Mouse (Mus musculus) intestine, embryonic 16.5 days (tissue): ENCODE measurements around the gene Arhgap45. TPM values are rescaled to one million over a fixed set of nuclear protein-coding genes. Genes with fewer than 3 reads are reported as not detected.
A peak's percentile ranks its signal among the peaks of the same experiment; 100 is the strongest.

Source experiments
- ATAC-seq: fragments of 200-750 bp; cut with Nextera tagmentation; 2 replicates; pipeline ENCODE4 v1.8.0; 2017; ENCODE audit warnings: moderate TSS enrichment, moderate library complexity
- H3K27ac ChIP-seq: fragments of 300-500 bp; sonication (generic); 2 replicates; pipeline ENCODE4 v1.5.1; 2014; ENCODE audit warnings: mild to moderate bottlenecking, low read length
- H3K27me3 ChIP-seq: fragments of 300-500 bp; sonication (generic); replicated peaks from 2 replicates; pipeline ENCODE4 v1.6.1; 2014; ENCODE audit warnings: low read length, control low read depth, mixed read lengths; ENCODE audit not compliant: control insufficient read depth, insufficient read depth
- H3K36me3 ChIP-seq: fragments of 300-500 bp; sonication (generic); 2 replicates; pipeline ENCODE4 v1.6.1; 2014; ENCODE audit warnings: low read length, control low read depth; ENCODE audit not compliant: control insufficient read depth, insufficient read depth
- H3K4me1 ChIP-seq: fragments of 300-500 bp; sonication (generic); 2 replicates; pipeline ENCODE4 v1.6.1; 2014; ENCODE audit warnings: low read length, control low read depth, mixed read lengths; ENCODE audit not compliant: control insufficient read depth, insufficient read depth
- H3K4me2 ChIP-seq: fragments of 300-500 bp; sonication (generic); 2 replicates; pipeline ENCODE4 v1.6.1; 2014; ENCODE audit warnings: low read depth, low read length, control low read depth
- H3K4me3 ChIP-seq: fragments of 300-500 bp; sonication (generic); 2 replicates; pipeline ENCODE4 v1.5.1; 2014; ENCODE audit warnings: mild to moderate bottlenecking, low read length
- H3K9ac ChIP-seq: fragments of 300-500 bp; sonication (generic); 2 replicates; pipeline ENCODE4 v1.6.1; 2014; ENCODE audit warnings: low read depth, low read length
- H3K9me3 ChIP-seq: fragments of 300-500 bp; sonication (generic); 2 replicates; pipeline ENCODE4 v1.6.1; 2016; ENCODE audit warnings: low read length, control low read depth; ENCODE audit not compliant: control insufficient read depth
- WGBS: fragments of 180-500 bp; shearing (Covaris S2); extraction: QIAGEN DNeasy Blood & Tissue Kit; methylation state at CpG from one replicate; pipeline ENCODE4 v1.1.7; 2014; 5-methylcytosine and 5-hydroxymethylcytosine counted together
- polyA plus RNA-seq: library from polyadenylated mRNA; unstranded; fragments of >200 nt; fragmentation: Nextera tagmentation; extraction: Ambion mirVana; gene quantifications from 2 replicates; pipeline ENCODE4 v1.2.1, GENCODE M21; 2015

Gene Arhgap45
- polyA plus RNA-seq, 1 experiment from 2014 or later = 7.3 TPM

DNA sequence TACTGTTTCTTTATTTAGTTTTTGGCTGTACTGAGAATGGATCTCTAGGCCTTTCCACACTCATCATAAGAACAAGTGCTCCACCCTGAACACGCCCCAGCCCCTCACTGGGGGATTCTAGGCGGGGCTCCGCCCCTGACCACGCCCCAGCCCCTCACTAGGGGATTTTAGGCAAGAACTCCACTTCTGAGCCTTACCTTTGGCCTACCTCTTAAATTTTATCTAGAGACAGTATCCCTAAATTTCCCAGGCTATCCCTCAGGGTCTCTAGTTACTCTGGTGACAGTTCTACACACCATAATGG, 8.5 kb downstream of the Arhgap45 start:
- H3K4me2 ChIP-seq = no peak overlapping the region
- no peak overlapping the region for H3K9ac ChIP-seq
- 59% methylated on average over 4 of the region's 4 CpGs for WGBS
- no peak overlapping the region for H3K27ac ChIP-seq
- no peaks in the 10 kb centered on the region for H3K27me3 ChIP-seq
- H3K4me3 ChIP-seq = no peak overlapping the region
- H3K36me3 ChIP-seq = no peaks in the 10 kb centered on the region
- peaks cover 17% of the 10 kb centered on the region for H3K4me1 ChIP-seq
- H3K9me3 ChIP-seq = no peaks in the 10 kb centered on the region
- ATAC-seq = no peak

DNA sequence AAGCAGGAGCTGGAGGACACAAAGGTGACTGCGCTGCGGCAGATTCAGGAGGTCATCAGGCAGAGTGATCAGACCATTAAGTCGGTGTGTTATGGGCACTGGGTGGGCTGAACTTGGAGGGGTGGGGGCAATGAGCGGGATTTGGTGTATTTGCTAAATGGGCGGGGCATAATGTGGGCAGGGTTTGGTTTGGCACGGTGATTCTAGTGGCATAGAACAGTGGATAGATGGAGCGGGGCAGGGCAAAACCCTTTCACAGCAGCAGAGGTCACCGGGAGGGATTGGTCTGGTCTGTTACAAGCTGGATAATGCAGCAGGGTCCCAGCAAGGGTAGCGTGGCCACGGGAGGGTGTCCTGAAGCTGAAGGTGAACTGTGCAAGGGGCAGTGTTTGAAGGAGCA, 9.0 kb downstream of the Arhgap45 start:
- H3K27ac ChIP-seq = no peak overlapping the region
- no peak overlapping the region for H3K4me2 ChIP-seq
- 69% methylated on average over 10 of the region's 10 CpGs for WGBS
- no peak overlapping the region for H3K4me3 ChIP-seq
- no peaks in the 10 kb centered on the region for H3K9me3 ChIP-seq
- no peaks in the 10 kb centered on the region for H3K36me3 ChIP-seq
- H3K27me3 ChIP-seq = no peaks in the 10 kb centered on the region
- peak overlapping the region; percentile 17; the same call in 1 of the 2 replicates for H3K9ac ChIP-seq
- ATAC-seq = no peak; the same call in 1 of the 2 replicates
- peaks cover 16% of the 10 kb centered on the region for H3K4me1 ChIP-seq

DNA sequence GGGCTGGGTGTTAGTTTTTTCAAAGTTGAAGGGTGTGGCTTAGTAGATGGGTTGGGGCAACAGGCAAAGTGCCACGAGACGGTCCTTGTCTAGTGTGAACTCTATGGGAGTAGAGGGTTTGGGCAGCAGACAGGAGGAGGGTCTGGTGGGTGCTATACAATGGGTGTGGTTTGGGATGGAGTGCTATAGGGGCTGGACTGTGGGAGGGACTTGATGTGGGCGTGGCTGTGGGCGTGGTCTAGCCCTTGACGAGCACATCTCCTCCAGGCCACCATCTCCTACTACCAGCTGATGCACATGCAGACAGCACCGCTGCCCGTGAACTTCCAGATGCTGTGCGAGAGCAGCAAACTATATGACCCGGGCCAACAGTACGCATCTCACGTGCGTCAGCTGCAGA, 9.4 kb downstream of the Arhgap45 start:
- Histone ChIP-seq H3K4me3 (no peak overlapping the region), H3K4me1 (peaks cover 13% of the 10 kb centered on the region), H3K9ac (peak overlapping the region; percentile 17; the same call in 1 of the 2 replicates), H3K9me3 (no peaks in the 10 kb centered on the region), H3K4me2 (no peak overlapping the region), H3K36me3 (no peaks in the 10 kb centered on the region), H3K27ac (no peak overlapping the region), H3K27me3 (no peaks in the 10 kb centered on the region)
- WGBS = 57% methylated on average over 12 of the region's 12 CpGs
- peak; percentile 26; the same call in 1 of the 2 replicates for ATAC-seq

DNA sequence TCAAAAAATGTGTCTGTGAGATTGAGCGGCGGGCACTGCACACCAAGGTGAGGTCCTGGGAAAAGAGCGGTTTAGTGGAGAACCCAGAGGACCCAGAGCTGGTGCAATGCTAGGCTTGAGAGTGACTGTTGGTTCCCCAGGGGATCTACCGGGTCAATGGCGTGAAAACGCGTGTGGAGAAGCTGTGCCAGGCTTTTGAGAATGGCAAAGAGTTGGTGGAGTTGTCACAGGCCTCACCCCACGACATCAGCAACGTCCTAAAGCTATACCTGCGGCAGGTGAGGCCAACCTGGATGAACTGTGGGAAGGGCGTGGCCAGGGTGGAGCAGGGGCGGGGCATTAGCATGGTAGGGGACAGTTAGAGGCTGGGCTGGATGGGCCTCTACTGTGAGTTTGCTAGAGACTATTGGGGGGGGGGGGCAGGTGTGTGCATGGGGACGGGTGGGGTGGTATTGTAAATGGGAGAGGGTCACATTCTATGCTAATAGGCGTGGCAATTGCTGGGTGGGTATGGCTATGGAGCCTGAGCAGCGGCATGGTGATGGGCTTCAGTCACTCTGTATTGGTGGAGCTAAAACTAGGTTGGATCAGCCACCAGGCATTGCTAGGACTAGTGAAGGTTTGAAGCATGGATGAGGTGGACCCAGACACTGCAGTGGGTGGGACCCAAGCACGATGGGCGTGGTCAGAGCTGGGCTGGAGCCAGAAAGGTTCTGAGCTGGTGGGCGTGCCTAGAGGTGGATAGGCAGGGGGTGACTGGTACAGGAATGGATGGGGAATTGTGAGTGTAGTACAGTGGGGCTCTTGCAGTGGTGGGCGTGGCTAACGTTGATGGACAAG, 11.4 kb downstream of the Arhgap45 start:
- peak; percentile 58 for ATAC-seq
- no peak overlapping the region for H3K4me2 ChIP-seq
- WGBS = 62% methylated on average over 20 of the region's 20 CpGs
- no peaks in the 10 kb centered on the region for H3K27me3 ChIP-seq
- H3K36me3 ChIP-seq = no peaks in the 10 kb centered on the region
- H3K27ac ChIP-seq = no peak overlapping the region
- no peak overlapping the region for H3K4me3 ChIP-seq
- peaks cover 17% of the 10 kb centered on the region for H3K4me1 ChIP-seq
- H3K9ac ChIP-seq = no peak overlapping the region
- H3K9me3 ChIP-seq = no peaks in the 10 kb centered on the region

DNA sequence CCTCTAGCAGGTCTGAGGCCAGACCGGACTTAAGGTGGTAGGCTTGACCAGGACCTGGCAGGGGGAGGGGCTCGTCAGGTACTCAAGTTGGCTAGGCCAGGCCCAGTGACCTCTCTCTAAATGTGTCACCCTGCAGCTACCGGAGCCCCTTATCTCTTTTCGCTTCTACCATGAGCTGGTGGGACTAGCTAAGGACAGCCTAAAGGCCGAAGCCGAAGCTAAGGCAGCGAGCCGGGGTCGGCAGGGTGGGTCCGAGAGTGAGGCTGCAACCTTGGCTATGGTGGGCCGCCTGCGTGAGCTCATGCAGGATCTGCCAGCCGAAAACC, 12.0 kb downstream of the Arhgap45 start:
- peaks cover 22% of the 10 kb centered on the region for H3K4me1 ChIP-seq
- no peak overlapping the region for H3K27ac ChIP-seq
- no peak overlapping the region for H3K4me2 ChIP-seq
- no peak for ATAC-seq
- H3K9ac ChIP-seq = no peak overlapping the region
- WGBS = 93% methylated on average over 13 of the region's 13 CpGs
- H3K4me3 ChIP-seq = no peak overlapping the region
- H3K9me3 ChIP-seq = no peaks in the 10 kb centered on the region
- no peaks in the 10 kb centered on the region for H3K36me3 ChIP-seq
- H3K27me3 ChIP-seq = no peaks in the 10 kb centered on the region

DNA sequence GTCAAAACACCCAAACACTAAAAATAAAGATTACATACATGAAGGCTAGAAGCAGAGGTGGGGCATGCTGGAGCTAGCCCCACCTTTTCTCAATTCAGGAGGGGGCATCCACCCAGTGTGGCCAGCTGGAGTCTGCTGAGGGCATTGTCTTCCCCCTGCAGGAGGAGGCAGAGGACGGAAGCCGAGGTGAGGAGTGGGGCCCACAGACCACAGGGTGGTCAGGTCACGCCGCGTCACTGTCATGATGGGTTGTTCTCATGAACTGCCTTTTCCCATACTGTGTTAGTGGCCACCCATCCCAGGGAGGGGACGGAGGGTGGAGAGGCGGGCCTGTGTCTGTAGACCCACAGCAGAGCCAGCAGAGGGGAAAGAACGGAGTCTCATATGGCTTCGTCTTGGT, 13.7 kb downstream of the Arhgap45 start:
- 85% methylated on average over 9 of the region's 9 CpGs for WGBS
- H3K27me3 ChIP-seq = no peaks in the 10 kb centered on the region
- no peaks in the 10 kb centered on the region for H3K9me3 ChIP-seq
- H3K9ac ChIP-seq = no peak overlapping the region
- H3K4me3 ChIP-seq = no peak overlapping the region
- H3K27ac ChIP-seq = no peak overlapping the region
- no peaks in the 10 kb centered on the region for H3K36me3 ChIP-seq
- peaks cover 36% of the 10 kb centered on the region for H3K4me1 ChIP-seq
- no peak for ATAC-seq
- H3K4me2 ChIP-seq = no peak overlapping the region

DNA sequence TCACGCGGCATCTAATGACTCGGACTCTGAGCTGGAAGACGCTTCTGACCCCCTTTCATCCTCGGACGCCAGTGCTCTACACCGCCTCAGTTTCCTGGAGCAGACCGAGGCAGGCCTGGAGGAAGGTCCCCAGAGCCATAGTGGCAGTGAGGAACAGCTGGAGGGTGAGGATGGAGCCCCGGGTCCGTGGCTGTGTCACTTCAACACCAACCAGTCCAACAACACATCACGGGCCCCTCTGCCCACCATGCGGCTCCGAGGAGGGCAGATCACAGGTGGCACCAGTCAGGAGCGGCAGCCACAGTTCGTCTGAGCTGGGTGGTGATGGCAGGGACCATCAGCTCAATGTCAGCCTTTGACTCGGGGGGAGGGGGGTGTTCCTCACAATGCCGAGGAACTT, 14.3 kb downstream of the Arhgap45 start:
- Histone ChIP-seq H3K36me3 (peaks cover 2% of the 10 kb centered on the region; the same call in 1 of the 2 replicates), H3K27ac (no peak overlapping the region), H3K9ac (no peak overlapping the region), H3K4me1 (peaks cover 34% of the 10 kb centered on the region), H3K4me2 (no peak overlapping the region), H3K27me3 (no peaks in the 10 kb centered on the region), H3K9me3 (no peaks in the 10 kb centered on the region), H3K4me3 (no peak overlapping the region)
- WGBS = 88% methylated on average over 17 of the region's 17 CpGs
- no peak for ATAC-seq

DNA sequence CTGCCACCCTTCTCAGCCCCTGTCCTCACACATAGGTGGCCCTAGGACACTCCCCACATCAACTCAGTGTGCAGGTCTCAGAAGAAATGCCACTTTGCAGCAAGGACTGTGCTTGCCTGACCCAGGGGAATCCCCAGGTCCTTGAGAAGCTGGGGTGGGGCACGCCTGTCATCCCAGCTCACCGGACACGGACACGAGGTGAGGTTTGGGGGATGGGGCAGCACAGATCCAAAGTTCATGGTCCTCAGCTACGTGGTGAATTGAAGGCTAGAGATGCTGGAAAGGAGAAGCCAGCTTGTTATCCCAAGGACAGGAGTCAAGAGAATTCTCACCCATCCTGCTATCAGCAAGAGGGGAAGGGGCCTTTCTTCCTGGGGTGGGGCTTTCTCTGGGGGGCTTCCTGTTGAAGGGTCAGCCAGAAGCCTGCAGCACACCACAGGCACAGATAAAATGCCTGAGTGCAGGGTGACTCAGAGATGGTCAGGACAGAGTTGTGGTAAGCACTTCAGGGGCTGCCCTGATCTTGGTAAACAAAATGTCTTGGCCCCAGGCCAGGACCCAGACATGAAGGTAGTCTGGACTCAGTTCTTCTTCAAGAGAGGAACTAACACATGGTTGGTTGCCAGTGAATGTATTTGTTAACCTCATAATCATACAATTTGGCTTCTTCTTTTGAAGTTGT, 16.5 kb downstream of the Arhgap45 start:
- H3K27ac ChIP-seq = peak overlapping the region; percentile 96
- H3K9ac ChIP-seq = peak overlapping the region; percentile 25
- H3K36me3 ChIP-seq = peaks cover 12% of the 10 kb centered on the region
- no peaks in the 10 kb centered on the region for H3K27me3 ChIP-seq
- H3K4me3 ChIP-seq = no peak overlapping the region
- H3K9me3 ChIP-seq = no peaks in the 10 kb centered on the region
- peak; percentile 69 for ATAC-seq
- 34% methylated on average over 5 of the region's 5 CpGs for WGBS
- H3K4me2 ChIP-seq = peak overlapping the region; percentile 26; the same call in 1 of the 2 replicates
- peaks cover 32% of the 10 kb centered on the region for H3K4me1 ChIP-seq

DNA sequence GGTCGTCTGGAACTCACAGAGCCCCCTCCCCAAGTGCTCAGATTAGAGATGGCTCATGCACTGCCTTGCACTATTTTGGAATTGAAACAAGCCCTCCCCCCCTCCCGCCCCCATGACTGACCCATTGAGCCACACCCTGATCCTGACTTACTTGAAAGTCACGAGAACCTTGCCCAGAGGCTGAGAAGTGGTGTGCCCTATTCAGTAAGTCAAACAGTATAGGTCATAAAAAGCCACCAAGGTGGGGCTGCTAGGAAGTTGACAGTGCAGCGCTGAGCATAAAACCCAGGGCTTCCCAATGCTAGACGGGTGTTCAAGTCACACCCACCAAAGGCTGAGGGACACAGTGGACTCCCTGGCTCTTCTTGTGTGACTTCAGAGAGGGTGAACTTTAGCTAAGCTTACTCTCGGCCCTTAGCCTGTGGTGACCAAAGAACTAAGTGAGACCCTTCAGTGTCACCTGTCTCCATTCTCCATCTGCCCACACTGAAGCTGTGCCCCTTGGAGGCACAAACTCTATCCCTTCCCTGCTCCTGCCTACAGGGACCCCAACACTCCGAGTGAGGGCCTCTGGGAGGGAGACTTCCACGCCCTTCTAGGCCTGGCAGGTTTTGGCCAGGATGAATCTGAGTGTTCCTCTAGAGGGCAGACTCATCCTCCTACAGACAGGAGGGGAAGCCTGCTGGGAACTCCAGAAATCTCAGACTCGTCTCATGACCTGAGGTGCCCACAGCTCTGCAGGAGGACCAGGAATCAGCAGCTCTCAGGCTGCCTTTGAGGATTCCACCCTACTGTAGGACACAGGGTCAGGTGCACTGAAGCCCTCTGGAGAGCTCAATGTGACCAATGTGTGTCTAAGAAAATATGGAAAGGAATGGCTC, 17.3 kb downstream of the Arhgap45 start:
- H3K4me3 ChIP-seq = peak overlapping the region; percentile 11; the same call in 1 of the 2 replicates
- peak overlapping the region; percentile 96 for H3K27ac ChIP-seq
- H3K9ac ChIP-seq = peak overlapping the region; percentile 53
- peak; percentile 91 for ATAC-seq
- H3K4me1 ChIP-seq = peaks cover 38% of the 10 kb centered on the region
- no peaks in the 10 kb centered on the region for H3K27me3 ChIP-seq
- peak overlapping the region; percentile 26; the same call in 1 of the 2 replicates for H3K4me2 ChIP-seq
- 24% methylated on average over 9 of the region's 9 CpGs for WGBS
- peaks cover 12% of the 10 kb centered on the region for H3K36me3 ChIP-seq
- no peaks in the 10 kb centered on the region for H3K9me3 ChIP-seq
